Comparison of ENCODE assay signal across 9 mouse cellular contexts in genomic region chr5:143547384-143547783, GRCm38 (mm10). TPM values are rescaled to one million over a fixed set of nuclear protein-coding genes. Genes with fewer than 3 reads are reported as not detected.
DNase-seq lines count a peak whose midpoint lies in the region; ATAC-seq lines count a peak whose summit lies in the region.
"Had no signal": no experiment of that assay in that cellular context is flagged by ENCODE, and none has a peak within 500 bp of the region (broad histone marks: within the 10 kb centered on the region; RNA-seq: fewer than 3 reads in every experiment).

No protein-coding gene starts in this region.

- H3K4me3 ChIP-seq in hindbrain, embryonic 14.5 days (replicated peaks; ENCODE audit: low read length): no peak overlapping the region
- H3K4me3 ChIP-seq in hindbrain, embryonic 16.5 days (ENCODE audit: low read length): no peak overlapping the region

- intact Hi-C loops in left cerebral cortex, postnatal 25 days (cut with DNase I): loop anchor here (2.0 to 5.0 kb wide), 4 partner anchors 19 to 215 kb away; partner anchors contain the start of gene Rac1

- H3K27me3 ChIP-seq in hindbrain, embryonic 14.5 days (ENCODE audit: control insufficient read depth, insufficient read depth, low read length): no peaks in the 10 kb centered on the region
- H3K27me3 ChIP-seq in hindbrain, embryonic 16.5 days (replicated peaks; ENCODE audit: control insufficient read depth, insufficient read depth, low read length): no peaks in the 10 kb centered on the region
- H3K27me3 ChIP-seq: embryonic facial prominence, embryonic 15.5 days had no signal

- H3K9me3 ChIP-seq in hindbrain, embryonic 14.5 days (ENCODE audit: control insufficient read depth, low read length): no peaks in the 10 kb centered on the region
- no peaks in the 10 kb centered on the region for H3K9me3 ChIP-seq in hindbrain, embryonic 16.5 days (ENCODE audit: control insufficient read depth, low read length)
- H3K9me3 ChIP-seq: embryonic facial prominence, embryonic 15.5 days had no signal

- peak; percentile 60 for DNase-seq in hindbrain, embryonic 14.5 days (ENCODE audit: low spot score)
- DNase-seq in adrenal gland, postnatal 36 days: peak; percentile 80 to 86
- DNase-seq in left cerebral cortex, postnatal 25 days (ENCODE audit: low spot score in 2 of 2): peak; percentile 78 to 82
- peak; percentile 82 for DNase-seq in testis, postnatal 10 days (ENCODE audit: low spot score)

- ATAC-seq in hindbrain, embryonic 14.5 days (ENCODE audit: low FRiP score): no peak
- ATAC-seq in hindbrain, embryonic 16.5 days: no peak
- ATAC-seq in erythroblast, adult 5-6 weeks (replicated peaks; ENCODE audit: low FRiP score, poor library complexity, severe bottlenecking): peak; percentile 72
- ATAC-seq in hematopoietic stem cell, adult 5-6 weeks (replicated peaks in 1 of 2; ENCODE audit: insufficient read depth in 1 of 2, low FRiP score in 2 of 2, low TSS enrichment in 1 of 2, low read depth in 1 of 2, poor library complexity in 2 of 2, severe bottlenecking in 2 of 2): peak; percentile 77 to 83
- ATAC-seq in monocyte, adult 5-6 weeks (replicated peaks; ENCODE audit: insufficient number of reproducible peaks, low FRiP score, low TSS enrichment, poor library complexity, severe bottlenecking): peak; percentile 74

- peaks cover 29% of the 10 kb centered on the region for H3K4me1 ChIP-seq in hindbrain, embryonic 14.5 days (replicated peaks; ENCODE audit: control insufficient read depth, insufficient read depth, low read length)
- H3K4me1 ChIP-seq in hindbrain, embryonic 16.5 days (ENCODE audit: control insufficient read depth, insufficient read depth, low read depth, low read length): peaks cover 18% of the 10 kb centered on the region

- H3K27ac ChIP-seq in hindbrain, embryonic 14.5 days: no peak overlapping the region
- H3K27ac ChIP-seq in hindbrain, embryonic 16.5 days (ENCODE audit: low read depth, low read length): no peak overlapping the region

- H3K36me3 ChIP-seq in hindbrain, embryonic 14.5 days (replicated peaks; ENCODE audit: control insufficient read depth, insufficient read depth): 0 out of 2 replicates have a peak, but pooled peaks cover 5% of the 10 kb centered on the region
- no peaks in the 10 kb centered on the region for H3K36me3 ChIP-seq in hindbrain, embryonic 16.5 days (ENCODE audit: control insufficient read depth, insufficient read depth, low read length)
- H3K36me3 ChIP-seq: embryonic facial prominence, embryonic 15.5 days had no signal

- no peak overlapping the region for H3K4me2 ChIP-seq in hindbrain, embryonic 14.5 days (replicated peaks)
- H3K4me2 ChIP-seq in hindbrain, embryonic 16.5 days (ENCODE audit: low read length): no peak overlapping the region

- no peak overlapping the region for H3K9ac ChIP-seq in hindbrain, embryonic 14.5 days
- no peak overlapping the region for H3K9ac ChIP-seq in hindbrain, embryonic 16.5 days (ENCODE audit: low read depth, low read length)
- H3K9ac ChIP-seq: embryonic facial prominence, embryonic 15.5 days had no signal

- 9% methylated on average over 11 of the region's 11 CpGs for WGBS in hindbrain, embryonic 14.5 days
- 6% methylated on average over 11 of the region's 11 CpGs for WGBS in hindbrain, embryonic 16.5 days

RNA-seq across cellular contexts. Expression of gene Rac1, which starts 19.5 kb away (rescaled TPM):
- 473 and 504 TPM in 2 replicates for polyA plus RNA-seq in hindbrain, embryonic 14.5 days (2014; fragmentation: Nextera tagmentation; extraction: Ambion mirVana)
- 285 and 452 TPM in 2 replicates for polyA plus RNA-seq in hindbrain, embryonic 16.5 days (2015; fragmentation: Nextera tagmentation; extraction: Ambion mirVana)
- 100 to 1,000 TPM; 372 to 394 TPM for total RNA-seq in adrenal gland, postnatal 36 days (2021)
- 122 and 144 TPM in 2 replicates for total RNA-seq in erythroblast, adult 5-6 weeks (2015; ENCODE audit: low replicate concordance)
- total RNA-seq in erythroblast, adult 5-6 weeks (2017; ENCODE audit: low replicate concordance): 42.5 and 72.4 TPM in 2 replicates
- total RNA-seq in hematopoietic stem cell, adult 5-6 weeks (2017): 107 and 130 TPM in 2 replicates
- 100 to 1,000 TPM; 354 to 378 TPM for total RNA-seq in left cerebral cortex, postnatal 25 days (2021)
- total RNA-seq in monocyte, adult 5-6 weeks (2017): 193 to 248 TPM (median 198 TPM) in 3 replicates

Comparison
In these comparisons a context has a peak if more than half of its experiments do, and no peak if none do; other contexts are left out.
1. ATAC-seq: peak in erythroblast, adult 5-6 weeks (single experiment), hematopoietic stem cell, adult 5-6 weeks (2 of 2) and monocyte, adult 5-6 weeks (single experiment); none in hindbrain, embryonic 14.5 days (single experiment) and hindbrain, embryonic 16.5 days (single experiment).
2. Peak in every context shown above with its lines, with median percentiles within 50 percentile points of each other: DNase-seq.